Mouse (Mus musculus): ENCODE results near the gene Ddx39b. TPM values are rescaled to one million over a fixed set of nuclear protein-coding genes. Genes with fewer than 3 reads are reported as not detected.

Ddx39b gene
- total and polyA plus RNA-seq, 2 experiments from 2014 or later = 336 to 382 TPM

GRCm38 (mm10) chr17:35259621-35260020 lies 18.1 kb downstream of the Ddx39b start:
- Histone ChIP-seq H3K9ac (no peak overlapping the region), H3K4me2 (ENCODE audit: low read depth) (no peak overlapping the region), H3K27me3 (ENCODE audit: insufficient read depth, low read length) (no peaks in the 10 kb centered on the region), H3K27ac (ENCODE audit: low read depth, low read length) (no peak overlapping the region), H3K36me3 (ENCODE audit: insufficient read depth) (no peaks in the 10 kb centered on the region), H3K4me1 (ENCODE audit: insufficient read depth) (no peaks in the 10 kb centered on the region), H3K9me3 (ENCODE audit: low read length) (no peaks in the 10 kb centered on the region), H3K4me3 (ENCODE audit: low read depth, low read length) (no peak overlapping the region)
- no peak for TF ChIP-seq CTCF (IDR thresholded peaks at IDR 0.05; ENCODE audit: low read depth)
- WGBS = 60% methylated on average over 4 of the region's 4 CpGs
- ATAC-seq (no peak), DNase-seq (no peak)

GRCm38 (mm10) chr17:35261651-35262050 lies 20.1 kb downstream of the Ddx39b start:
- H3K4me1 ChIP-seq (ENCODE audit: insufficient read depth) = no peaks in the 10 kb centered on the region
- H3K9me3 ChIP-seq (ENCODE audit: low read length) = no peaks in the 10 kb centered on the region
- no peak overlapping the region for H3K4me3 ChIP-seq (ENCODE audit: low read depth, low read length)
- H3K27ac ChIP-seq (ENCODE audit: low read depth, low read length) = no peak overlapping the region
- DNase-seq (no peak), ATAC-seq (no peak)
- H3K4me2 ChIP-seq (ENCODE audit: low read depth) = no peak overlapping the region
- no peak for TF ChIP-seq CTCF (IDR thresholded peaks at IDR 0.05; ENCODE audit: low read depth)
- H3K9ac ChIP-seq = no peak overlapping the region
- H3K36me3 ChIP-seq (ENCODE audit: insufficient read depth) = no peaks in the 10 kb centered on the region
- no peaks in the 10 kb centered on the region for H3K27me3 ChIP-seq (ENCODE audit: insufficient read depth, low read length)
- WGBS = 77% methylated on average over 13 of the region's 13 CpGs

GRCm38 (mm10) chr17:35262664-35263522 lies 21.3 kb downstream of the Ddx39b start, which contains the start of gene H2-D1:
H2-D1 (plus strand) TSS chr17:35262730.
- no peak for TF ChIP-seq CTCF (IDR thresholded peaks at IDR 0.05; ENCODE audit: low read depth)
- Histone ChIP-seq H3K4me1 (ENCODE audit: insufficient read depth) (no peaks in the 10 kb centered on the region), H3K4me3 (ENCODE audit: low read depth, low read length) (peak within 1 kb of the TSS; percentile 65), H3K9me3 (ENCODE audit: low read length) (no peaks in the 10 kb centered on the region), H3K4me2 (ENCODE audit: low read depth) (peak within 1 kb of the TSS; percentile 92), H3K27ac (ENCODE audit: low read depth, low read length) (no peak within 1 kb of the TSS), H3K27me3 (ENCODE audit: insufficient read depth, low read length) (no peaks in the 10 kb centered on the region), H3K9ac (peak within 1 kb of the TSS; percentile 68), H3K36me3 (ENCODE audit: insufficient read depth) (no peaks in the 10 kb centered on the region)
- WGBS = 2% methylated on average over 71 of the region's 73 CpGs
- peak; percentile 95 for ATAC-seq
- DNase-seq = peak; percentile 93

- DNase-seq = no peak
- Histone ChIP-seq H3K4me2 (ENCODE audit: low read depth) (peak overlapping the region; percentile 92), H3K27me3 (ENCODE audit: insufficient read depth, low read length) (no peaks in the 10 kb centered on the region), H3K4me1 (ENCODE audit: insufficient read depth) (no peaks in the 10 kb centered on the region), H3K27ac (ENCODE audit: low read depth, low read length) (no peak overlapping the region), H3K36me3 (ENCODE audit: insufficient read depth) (no peaks in the 10 kb centered on the region), H3K4me3 (ENCODE audit: low read depth, low read length) (peak overlapping the region; percentile 65), H3K9ac (peak overlapping the region; percentile 68), H3K9me3 (ENCODE audit: low read length) (no peaks in the 10 kb centered on the region)
- no peak; the same call in 1 of the 2 replicates for ATAC-seq
- WGBS = 5% methylated on average over 29 of the region's 31 CpGs
- TF ChIP-seq CTCF (IDR thresholded peaks at IDR 0.05; ENCODE audit: low read depth) = no peak
Observed at GRCm38 (mm10) chr17:35263523-35263883, 22.0 kb downstream of the Ddx39b start.

- TF ChIP-seq CTCF (IDR thresholded peaks at IDR 0.05; ENCODE audit: low read depth) = no peak
- Histone ChIP-seq H3K4me3 (ENCODE audit: low read depth, low read length) (no peak overlapping the region), H3K9ac (no peak overlapping the region), H3K27ac (ENCODE audit: low read depth, low read length) (no peak overlapping the region), H3K9me3 (ENCODE audit: low read length) (no peaks in the 10 kb centered on the region), H3K4me1 (ENCODE audit: insufficient read depth) (no peaks in the 10 kb centered on the region), H3K36me3 (ENCODE audit: insufficient read depth) (no peaks in the 10 kb centered on the region), H3K27me3 (ENCODE audit: insufficient read depth, low read length) (no peaks in the 10 kb centered on the region), H3K4me2 (ENCODE audit: low read depth) (no peak overlapping the region)
- ATAC-seq (no peak), DNase-seq (no peak)
- WGBS = 77% methylated on average over 1 of the region's 1 CpGs
Observed at GRCm38 (mm10) chr17:35267399-35268086, 26.0 kb downstream of the Ddx39b start.

GRCm38 (mm10) chr17:35269653-35270347 lies 28.3 kb downstream of the Ddx39b start:
- Histone ChIP-seq H3K4me1 (ENCODE audit: insufficient read depth) (no peaks in the 10 kb centered on the region), H3K27ac (ENCODE audit: low read depth, low read length) (no peak overlapping the region), H3K36me3 (ENCODE audit: insufficient read depth) (no peaks in the 10 kb centered on the region), H3K4me2 (ENCODE audit: low read depth) (no peak overlapping the region), H3K4me3 (ENCODE audit: low read depth, low read length) (no peak overlapping the region), H3K27me3 (ENCODE audit: insufficient read depth, low read length) (no peaks in the 10 kb centered on the region), H3K9ac (no peak overlapping the region), H3K9me3 (ENCODE audit: low read length) (no peaks in the 10 kb centered on the region)
- ATAC-seq (peak; percentile 12; the same call in 1 of the 2 replicates), DNase-seq (no peak)
- TF ChIP-seq CTCF (IDR thresholded peaks at IDR 0.05; ENCODE audit: low read depth) = no peak
- 18% methylated on average over 3 of the region's 3 CpGs for WGBS
